Mouse (Mus musculus): Measurements from ENCODE around the gene Chp2. TPM values are rescaled to one million over a fixed set of nuclear protein-coding genes. Genes with fewer than 3 reads are reported as not detected.
"Not testable (repeated sequence)": the region's sequence is repeated elsewhere in the genome, so short reads cannot be mapped to it uniquely, and the experiment has no call there.

Chp2 gene
- total RNA-seq, 4 experiments from 2014 or later = 1.2 to 4.5 (median 2.4) TPM

DNA sequence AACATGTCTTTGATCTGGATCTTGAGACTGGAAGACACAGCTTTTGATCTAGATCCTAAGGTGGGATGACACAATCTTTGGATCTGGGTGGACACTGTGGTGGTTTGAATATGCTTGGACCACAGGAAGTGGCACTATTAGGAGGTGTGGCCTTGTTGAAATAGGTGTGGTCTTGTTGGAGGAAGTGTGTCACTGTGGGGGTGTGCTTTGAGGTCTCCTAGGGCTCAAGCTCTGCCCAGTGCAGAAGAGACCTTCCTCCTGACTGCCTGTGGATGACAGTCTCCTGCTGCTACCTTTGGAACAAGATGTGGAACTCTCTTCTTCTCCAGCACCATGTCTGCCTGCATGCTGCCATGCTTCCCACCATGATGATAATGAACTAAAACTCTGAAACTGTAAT, 23.4 kb downstream of the Chp2 start:
- not testable (repeated sequence) for DNase-seq

DNA sequence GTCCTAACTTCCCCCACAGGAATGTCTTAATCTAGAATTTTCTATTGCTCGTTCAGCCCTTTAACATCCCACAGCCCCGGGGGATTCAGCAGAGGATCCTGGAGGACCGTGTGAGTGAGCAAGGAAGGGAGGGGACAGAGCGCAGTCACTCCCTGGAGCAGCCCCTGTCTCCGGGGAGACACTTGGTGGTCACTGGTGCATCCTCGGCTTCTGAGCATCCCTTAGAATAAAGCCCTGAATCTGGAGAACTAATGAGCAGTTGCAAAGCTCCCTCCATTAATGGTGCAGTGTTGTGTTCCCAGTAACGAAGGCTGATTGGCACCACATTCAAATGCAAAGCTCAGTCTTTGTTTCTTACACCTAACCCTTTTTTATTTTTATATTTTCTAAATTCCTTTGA, 24.9 kb downstream of the Chp2 start:
- no peak for DNase-seq

GRCm38 (mm10) chr7:122244584-122244983, 25.3 kb downstream of the Chp2 start:
- DNase-seq = no peak

DNA sequence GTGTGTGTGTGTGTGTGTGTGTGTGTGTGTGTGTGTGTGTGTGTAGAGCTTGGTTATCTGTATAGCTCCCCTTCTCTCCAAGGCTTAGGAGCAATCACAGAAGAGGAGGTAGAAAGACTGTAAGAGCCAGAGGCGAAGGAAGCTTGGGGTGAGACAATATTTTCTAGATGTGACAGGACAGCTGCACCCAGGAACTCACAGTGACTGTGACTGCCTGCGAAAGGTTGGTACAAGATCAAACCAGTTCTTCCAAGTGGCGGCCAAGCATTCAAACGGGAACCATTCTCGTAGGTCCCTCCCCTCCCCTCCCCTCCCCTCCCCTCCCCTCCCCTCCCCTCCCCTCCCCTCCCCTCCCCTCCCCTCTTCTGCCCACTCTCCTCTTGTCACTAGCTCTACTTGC, 26.7 kb downstream of the Chp2 start:
- no peak for DNase-seq

GRCm38 (mm10) chr7:122247254-122247864, 28.1 kb downstream of the Chp2 start:
- DNase-seq = no peak

DNA sequence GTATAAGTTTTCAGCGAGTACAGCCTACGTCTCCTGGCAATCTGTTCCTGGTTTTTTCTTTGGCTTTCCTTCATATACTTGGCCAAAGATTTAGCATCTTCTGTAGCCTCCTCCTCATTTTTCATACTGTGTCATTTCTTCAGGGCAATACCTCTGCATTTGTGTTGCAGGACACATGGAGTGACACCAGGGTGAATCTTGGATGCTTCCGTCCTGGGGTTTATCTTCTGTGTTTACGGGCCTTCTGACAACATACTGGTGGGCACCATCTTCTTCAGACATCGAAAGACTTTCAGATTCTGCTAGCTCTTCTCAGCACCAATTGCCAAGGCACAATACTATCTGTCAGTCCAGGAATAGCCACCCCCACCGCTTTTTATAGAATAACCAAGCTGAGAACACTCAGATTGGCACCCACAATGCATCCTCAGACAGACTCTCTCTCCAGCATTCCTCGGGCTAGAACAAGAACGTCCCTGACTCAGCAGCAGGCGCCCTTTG, 30.1 kb downstream of the Chp2 start:
- no peak for DNase-seq

DNA sequence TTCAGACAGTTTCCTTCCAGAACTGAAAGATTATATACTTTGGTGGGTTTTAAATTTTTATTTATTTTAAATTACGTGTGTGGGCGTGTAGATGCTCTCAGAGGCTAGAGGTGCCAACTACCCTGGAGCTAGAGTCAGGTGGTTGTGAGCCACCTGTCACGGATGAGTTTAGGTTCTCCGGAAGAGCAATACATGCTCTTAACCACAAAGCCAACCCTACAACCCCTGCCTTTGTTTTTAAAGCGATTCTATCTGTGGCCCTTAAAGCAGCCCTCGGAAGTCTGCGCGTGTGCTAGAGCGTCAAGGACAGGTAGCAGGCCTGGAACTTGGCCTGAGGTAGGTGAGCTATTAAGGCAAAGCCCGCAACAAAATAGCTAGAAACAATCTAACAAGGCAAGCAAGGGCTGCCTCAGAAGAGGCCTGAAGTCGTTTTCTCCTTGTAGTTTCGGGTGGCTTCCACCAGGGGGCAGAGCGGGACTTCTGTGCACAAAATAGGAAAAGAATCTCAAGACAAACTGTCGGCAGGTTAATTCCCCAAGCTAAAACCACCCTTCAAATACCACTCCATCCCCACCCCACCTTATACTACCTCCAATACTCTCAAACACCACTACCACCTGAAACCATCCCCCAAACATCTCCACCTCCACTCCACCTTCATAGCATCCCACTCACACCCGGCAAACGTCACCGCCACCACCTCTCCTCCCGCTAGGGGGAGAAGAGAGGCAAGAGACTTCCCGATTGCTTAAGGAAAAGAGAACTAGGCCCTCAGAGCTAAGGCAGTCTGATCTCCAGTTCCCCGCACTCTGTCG, 32.1 kb downstream of the Chp2 start:
- peak; percentile 47 for DNase-seq

DNA sequence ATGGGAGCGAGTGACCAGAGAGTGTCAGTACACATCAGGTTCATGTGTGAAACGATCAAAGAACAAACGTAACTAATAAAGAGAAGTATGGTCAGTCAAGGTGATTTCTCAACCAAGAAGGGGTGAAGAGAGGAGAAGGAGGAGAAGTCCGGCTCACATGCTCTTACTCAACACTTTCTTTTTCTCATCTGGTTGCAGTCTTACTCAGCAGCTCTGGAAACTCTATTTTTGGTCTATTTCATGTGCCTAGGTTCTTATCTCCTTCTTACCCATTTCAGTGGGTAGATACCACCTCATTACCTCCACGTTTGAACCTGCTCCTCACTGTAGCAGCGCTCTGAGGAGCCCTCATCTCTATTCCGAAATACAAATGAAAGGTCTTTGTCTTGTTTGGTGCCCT, 37.4 kb downstream of the Chp2 start:
- DNase-seq = no peak

- DNase-seq = no peak
Observed at GRCm38 (mm10) chr7:122258521-122258920, 39.2 kb downstream of the Chp2 start.

GRCm38 (mm10) chr7:122260055-122260602, 40.8 kb downstream of the Chp2 start:
- no peak for DNase-seq

DNA sequence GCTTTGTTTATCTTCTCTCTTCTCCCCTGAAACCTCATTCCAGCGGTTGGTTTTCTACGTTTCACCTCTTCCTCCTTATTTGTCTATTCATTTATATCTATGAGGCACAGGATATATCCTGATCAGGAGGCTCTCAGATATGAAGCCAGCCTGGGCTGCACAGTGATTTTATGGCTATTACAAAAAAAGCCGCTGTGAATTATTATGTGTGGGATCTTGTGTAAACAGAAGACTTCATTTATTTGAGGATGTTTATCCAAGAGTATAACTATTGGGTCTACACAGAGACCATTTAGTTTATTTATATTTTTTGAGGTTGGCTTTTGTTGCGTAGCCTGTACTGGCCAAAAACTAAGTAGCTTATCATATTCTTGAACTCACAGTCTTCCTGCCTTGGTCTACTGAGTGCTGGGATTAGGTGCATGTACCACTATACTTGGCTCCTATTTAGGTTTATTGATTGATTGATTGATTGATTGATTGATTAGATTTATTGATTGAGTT, 49.7 kb downstream of the Chp2 start:
- no peak for DNase-seq

- no peak for DNase-seq
Observed at GRCm38 (mm10) chr7:122272334-122272733, 53.0 kb downstream of the Chp2 start.

Other genes with a start within 250 kb of the Chp2 start
- gene Cog7, start 237.8 kb upstream of the Chp2 start, total RNA-seq (2022) = 10 to 100 TPM; 31.8 to 48.8 (median 40.1) TPM
- gene Gga2, start 198.3 kb upstream of the Chp2 start, total RNA-seq (2022) = 10 to 100 TPM; 18.0 to 29.3 (median 22.4) TPM
- gene Ubfd1, start 152.3 kb upstream of the Chp2 start, total RNA-seq (2022) = 10 to 100 TPM; 46.0 to 56.0 (median 50.4) TPM
- 10 to 100 TPM; 17.8 to 23.3 (median 20.0) TPM for gene Ears2, start 152.2 kb upstream of the Chp2 start, total RNA-seq (2022)
- 100 to 1,000 TPM; 279 to 424 (median 346) TPM for gene Ndufab1, start 117.6 kb upstream of the Chp2 start, total RNA-seq (2022)
- 1 to 10 TPM; 1.5 to 2.5 (median 2.1) TPM for gene Palb2, start 86.5 kb upstream of the Chp2 start, total RNA-seq (2022)
- 10 to 100 TPM; 63.1 to 82.7 (median 76.1) TPM for gene Dctn5, start 86.5 kb upstream of the Chp2 start, total RNA-seq (2022)
- 1 to 10 TPM; 2.1 to 3.1 (median 2.6) TPM for gene Plk1, start 60.1 kb upstream of the Chp2 start, total RNA-seq (2022)
- gene Ern2, start 33.3 kb upstream of the Chp2 start, total RNA-seq (2022) = under 1 TPM; 0.15 to 0.43 (median 0.35) TPM
- gene Prkcb, start 69.3 kb downstream of the Chp2 start, total RNA-seq (2022) = 10 to 100 TPM; 15.1 to 28.3 (median 21.8) TPM

All from adrenal gland, adult 8-10 months (tissue).